Mouse (Mus musculus) gastrocnemius, postnatal 36 days (tissue): ENCODE data around the gene Tipin. TPM values are rescaled to one million over a fixed set of nuclear protein-coding genes. Genes with fewer than 3 reads are reported as not detected.

ENCODE experiments used
- DNase-seq, 2 experiments: peaks; one replicate each; pipeline ENCODE4 v3.0.0; 2022
- intact Hi-C: fragments of 180-260 bp; cut with DNase I; formaldehyde crosslinking; loops from one replicate; pipeline ENCODE4 v1.15.1; 2025
- long read RNA-seq, 2 experiments: library from polyadenylated mRNA; stranded (forward); transcript quantifications; one replicate each; pipeline ENCODE4 v2.0.0; 2021
- total RNA-seq, 2 experiments: library from RNA; stranded (reverse); gene quantifications; 2 replicates each; pipeline ENCODE4 v1.2.3; 2021

Tipin gene
- total RNA-seq, result 10 to 100 TPM in 1 of 2 experiments, 1 to 10 TPM in 1; 7.1 to 11.0 TPM
- long read RNA-seq, experiment 1, partial matches to known transcripts, result 1 of 11 reads
- long read RNA-seq, experiment 1, other reads (novel, unspliced or antisense), result 9 of 11 reads
- long read RNA-seq, experiment 2, partial matches to known transcripts, result 4 of 25 reads
- long read RNA-seq, experiment 2, other reads (novel, unspliced or antisense), result 17 of 25 reads

DNA sequence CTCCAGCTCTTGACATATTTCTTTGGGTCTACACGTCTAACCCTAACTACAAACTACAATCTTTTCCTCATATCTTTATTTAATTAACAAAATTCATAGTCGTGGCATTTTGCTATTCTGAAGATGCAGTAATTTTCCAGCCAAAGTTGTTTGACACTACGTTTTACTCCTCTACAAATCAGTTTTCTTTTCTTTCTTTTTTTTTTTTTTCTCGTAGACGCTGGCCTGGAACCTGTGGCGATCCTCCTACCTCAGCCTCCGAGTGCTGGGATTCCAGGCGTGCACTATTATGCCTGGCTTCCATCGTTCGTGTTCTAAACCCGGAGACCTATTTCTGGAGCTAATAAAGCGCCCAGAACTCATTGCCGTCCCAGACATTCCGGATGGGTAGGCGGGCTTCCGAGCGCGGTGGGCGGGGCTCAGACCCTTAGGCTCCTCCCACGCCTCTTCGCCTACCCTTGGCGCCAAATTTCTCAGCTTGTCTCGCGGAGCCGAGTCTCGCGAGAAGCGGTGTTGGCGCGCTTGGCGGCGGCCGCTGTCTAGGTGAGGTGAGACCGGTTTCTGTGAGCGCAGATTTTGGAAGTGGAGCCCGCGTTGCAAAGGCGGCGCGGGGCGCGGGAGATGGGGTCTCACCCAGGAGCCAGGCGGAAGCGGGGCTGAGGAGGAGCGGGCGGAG is at the start of gene Tipin:
Tipin (plus strand) TSS at position 477 of the 676 bp plus-strand sequence.
- DNase-seq, result peak; percentile 94 to 95
- intact Hi-C loops, result no loop called here

DNA sequence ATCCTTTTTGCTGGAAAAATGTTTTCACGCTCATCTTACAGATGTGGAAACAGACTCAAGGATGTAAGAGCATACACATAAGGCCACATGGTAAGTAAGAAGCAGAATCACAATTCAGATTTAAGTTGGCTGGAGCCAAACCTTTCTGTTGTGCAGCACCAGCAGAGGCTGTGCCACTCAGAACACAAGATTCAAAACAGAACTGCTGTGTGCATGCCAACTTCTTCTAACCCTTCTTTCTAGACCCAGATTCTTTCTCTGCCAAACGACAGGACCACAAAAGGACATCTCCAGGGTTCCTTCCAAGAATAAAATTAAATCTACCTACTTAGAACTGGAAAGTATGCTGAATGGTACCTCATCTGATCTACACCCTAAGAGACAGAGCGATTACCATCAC is 49.7 kb upstream of the Tipin start:
- intact Hi-C loops, result no loop called here

DNA sequence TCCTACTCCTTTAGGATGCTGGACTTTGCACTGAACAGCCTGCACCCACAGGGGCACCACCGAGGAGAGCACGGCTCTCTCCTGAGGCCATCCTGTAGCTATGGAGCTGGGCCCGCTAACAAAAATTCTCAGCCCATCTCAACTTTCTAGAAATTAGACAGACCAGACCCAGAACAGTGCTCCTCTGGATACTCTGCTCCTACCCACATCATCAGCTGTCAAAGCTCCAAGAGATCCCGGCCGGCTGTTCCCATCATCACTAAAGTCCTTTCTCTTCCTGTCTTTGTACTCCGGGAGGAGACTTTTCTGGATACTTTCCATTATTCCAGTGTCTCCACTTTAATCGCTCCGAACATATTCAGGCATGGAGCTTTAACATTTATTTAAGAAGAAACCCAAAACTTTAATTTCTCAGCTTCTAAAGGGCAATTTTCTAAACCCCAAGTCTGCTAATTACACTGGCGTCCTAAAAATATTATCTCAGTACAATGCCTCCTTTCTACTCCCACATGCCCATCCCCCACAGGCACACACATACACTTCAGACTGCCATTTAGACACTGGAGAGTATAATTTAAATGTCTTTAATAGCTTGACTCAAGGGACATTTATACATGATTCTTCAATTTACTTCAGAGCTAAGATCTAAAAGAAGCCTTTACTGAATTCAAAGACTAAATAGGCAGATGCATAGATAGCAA is 49.0 kb upstream of the Tipin start:
- intact Hi-C loops, result no loop called here
- peak in 1 of 2 experiments; percentile 13 for DNase-seq

More for the DNA sequence above, 49.7 kb upstream of the Tipin start:
- DNase-seq, result no peak

DNA sequence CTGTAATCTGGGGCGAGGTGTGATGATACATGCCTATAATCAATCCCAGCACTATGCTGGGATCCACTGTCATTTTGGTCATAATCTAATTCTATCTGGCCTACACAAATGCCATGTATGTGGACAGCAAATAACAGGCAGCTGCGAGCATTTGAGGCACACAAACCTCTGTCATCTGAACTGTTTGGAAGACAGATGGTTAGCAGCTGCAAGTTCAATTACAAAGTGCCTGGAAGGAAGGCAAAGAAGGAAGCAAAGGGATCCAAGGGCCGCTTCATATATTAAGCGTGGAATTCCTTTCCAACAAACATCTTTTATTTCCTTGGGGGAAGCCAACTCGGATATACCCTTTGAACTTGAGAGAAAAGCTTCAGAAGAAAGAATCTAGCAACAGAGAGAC is 47.7 kb upstream of the Tipin start:
- DNase-seq, result no peak
- intact Hi-C loops, result no loop called here

DNA sequence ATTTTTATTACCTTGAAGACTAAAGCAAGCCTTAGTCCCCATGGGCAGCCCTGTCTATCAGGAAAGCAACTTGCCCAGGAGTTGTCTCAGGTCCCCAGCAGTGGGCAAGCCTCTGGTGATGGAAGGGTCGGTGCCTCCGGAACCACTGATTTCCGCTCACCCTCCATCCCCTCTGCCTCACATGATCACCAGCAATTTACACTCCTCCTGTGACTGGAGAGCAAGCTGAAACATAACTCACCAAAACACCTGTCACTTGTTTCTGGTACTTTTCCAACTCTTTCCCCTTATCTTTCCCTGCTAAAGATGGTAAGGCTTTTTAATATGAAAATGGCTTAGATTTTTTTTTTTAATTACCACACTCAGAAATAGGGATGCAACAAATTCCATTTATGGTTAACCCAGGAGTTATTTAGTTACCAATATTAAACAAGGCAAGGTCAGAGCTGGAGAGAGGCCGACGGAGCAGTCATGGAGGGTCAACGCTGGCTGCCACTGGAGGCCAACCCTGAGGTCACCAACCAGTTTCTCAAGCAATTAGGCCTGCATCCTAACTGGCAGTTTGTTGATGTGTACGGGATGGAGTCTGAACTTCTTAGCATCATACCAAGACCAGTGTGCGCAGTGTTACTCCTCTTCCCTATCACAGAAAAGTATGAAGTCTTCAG is 46.5 kb upstream of the Tipin start, which contains the start of gene Uchl4:
Uchl4 (plus strand) TSS at position 434 of the 668 bp plus-strand sequence.
- no peak for DNase-seq
- intact Hi-C loops, result no loop called here

DNA sequence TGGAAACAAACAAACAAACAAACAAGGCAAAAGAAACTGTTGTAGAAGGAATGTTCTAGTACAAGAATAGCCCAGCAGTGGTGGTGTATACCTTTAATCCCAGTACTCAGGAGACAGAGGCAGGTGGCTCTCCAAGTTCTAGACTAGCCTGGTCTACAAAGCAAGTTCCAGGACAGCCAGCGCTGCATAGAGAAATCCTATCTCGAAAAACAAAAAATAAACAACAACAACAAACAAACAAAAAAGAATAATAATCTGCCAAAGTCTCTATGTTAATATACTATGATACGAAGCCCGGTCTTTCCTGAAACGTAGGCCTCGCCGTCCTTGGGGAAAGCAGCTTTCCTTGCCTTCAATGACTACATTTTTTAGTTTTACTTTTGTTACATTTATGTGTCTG is 45.3 kb upstream of the Tipin start:
- intact Hi-C loops, result no loop called here
- DNase-seq, result no peak

DNA sequence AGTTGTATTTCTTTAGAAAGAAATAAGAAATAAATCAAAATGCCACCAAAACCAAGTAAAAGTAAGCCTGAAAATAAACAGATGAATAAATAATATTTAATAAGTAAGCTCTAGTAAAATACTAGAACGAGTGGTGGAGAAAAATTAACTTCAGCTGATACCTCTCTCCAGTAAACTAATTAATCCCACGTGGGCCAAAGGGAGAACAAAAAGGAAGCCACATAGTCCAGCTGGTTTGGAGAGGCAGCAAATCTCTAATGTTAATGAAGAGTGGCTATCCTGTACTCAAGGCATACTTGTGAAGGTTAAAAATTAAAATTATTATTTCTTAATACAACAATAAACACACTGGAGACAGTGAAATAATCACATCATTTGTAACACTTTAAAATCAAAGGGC is 41.3 kb upstream of the Tipin start:
- intact Hi-C loops, result no loop called here
- no peak for DNase-seq

DNA sequence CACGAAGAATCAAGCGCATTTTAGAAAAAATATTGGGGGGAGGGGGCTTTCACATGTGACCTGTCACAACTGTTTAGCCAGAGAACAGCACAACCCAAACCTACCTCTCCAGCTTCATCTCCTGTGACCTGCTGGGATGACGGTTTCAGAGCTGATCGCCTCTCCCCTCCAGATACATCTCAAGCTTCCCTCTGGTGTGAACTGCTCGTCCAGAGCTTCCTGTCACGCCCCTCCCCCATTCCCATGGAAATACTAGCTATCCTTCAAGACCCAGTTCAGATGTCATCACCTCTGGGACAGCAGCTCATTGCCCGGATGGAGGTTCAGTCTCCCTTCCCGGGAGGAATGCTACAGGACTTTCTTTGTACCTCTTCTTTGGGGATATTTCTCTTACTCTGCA is 40.7 kb upstream of the Tipin start:
- DNase-seq, result no peak
- intact Hi-C loops, result no loop called here

DNA sequence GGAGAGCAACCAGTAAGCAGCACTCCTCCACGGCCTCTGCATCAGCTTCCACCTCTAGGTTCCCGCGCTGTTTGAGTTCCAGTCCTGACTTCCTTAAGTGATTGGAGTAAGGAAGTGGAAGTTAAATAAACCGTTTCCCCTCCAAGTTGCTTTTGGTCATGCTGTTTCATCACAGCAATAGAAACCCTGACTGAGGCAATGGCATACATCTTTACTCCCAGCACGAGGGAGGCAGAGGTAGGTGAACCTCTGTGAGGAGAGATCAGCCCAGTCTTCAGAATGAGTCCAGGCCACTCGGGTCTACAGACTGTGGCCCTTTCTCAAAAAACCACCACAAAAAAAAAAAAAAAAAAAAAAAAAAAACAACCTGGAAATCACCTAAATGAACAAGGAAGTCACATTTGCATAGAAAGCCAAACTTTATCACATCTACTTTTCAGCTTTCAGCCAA is 39.0 kb upstream of the Tipin start:
- DNase-seq, result no peak
- intact Hi-C loops, result no loop called here

DNA sequence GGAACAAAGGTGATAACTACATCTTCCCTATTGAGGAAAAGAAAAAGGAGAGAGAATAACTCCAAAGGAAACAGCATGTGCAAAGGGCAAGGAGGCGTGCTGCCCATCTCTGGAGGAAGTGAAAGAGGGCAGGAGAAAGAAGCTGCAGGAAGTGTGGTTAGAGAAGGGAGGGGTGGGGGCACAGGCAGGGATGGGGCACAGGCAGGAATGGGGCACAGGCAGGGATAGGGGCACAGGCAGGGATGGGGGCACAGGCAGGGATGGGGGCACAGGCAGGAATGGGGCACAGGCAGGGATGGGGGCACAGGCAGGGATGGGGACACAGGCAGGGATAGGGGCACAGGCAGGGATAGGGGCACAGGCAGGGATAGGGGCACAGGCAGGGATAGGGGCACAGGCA is 32.0 kb upstream of the Tipin start:
- intact Hi-C loops, result no loop called here
- no peak for DNase-seq

DNA sequence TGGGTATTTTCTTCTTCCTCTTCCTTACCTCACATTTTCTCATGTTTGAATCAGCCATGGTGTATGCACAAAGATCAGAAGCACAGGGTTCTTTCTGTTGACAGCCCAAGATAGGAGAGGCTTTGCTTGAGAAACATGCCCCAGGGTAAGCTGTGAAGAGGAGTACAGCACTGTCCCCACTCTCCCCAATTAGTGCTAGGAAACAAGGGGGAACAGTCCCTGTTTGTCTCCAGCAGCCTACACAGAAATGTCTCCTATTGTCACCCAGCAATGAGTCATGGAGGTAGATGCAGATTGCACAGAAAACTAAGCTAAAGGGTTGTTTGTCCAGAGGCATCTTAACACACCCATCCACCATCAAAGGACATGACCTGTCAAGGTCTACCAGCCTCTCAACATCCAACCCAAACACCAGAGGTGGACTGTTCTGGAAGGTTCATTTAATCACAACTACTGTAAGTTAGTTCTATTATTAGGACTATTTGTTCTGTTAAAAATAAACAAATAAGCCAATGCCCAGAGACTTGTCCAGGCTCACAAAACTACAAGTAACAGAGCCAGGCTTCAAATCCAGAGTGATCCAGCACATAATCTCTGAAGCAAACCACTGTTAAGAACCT is 31.2 kb upstream of the Tipin start:
- no peak for DNase-seq
- intact Hi-C loops, result loop anchor here (5.0 kb wide), 1 partner anchor 128 kb away; no protein-coding TSS in a partner anchor

DNA sequence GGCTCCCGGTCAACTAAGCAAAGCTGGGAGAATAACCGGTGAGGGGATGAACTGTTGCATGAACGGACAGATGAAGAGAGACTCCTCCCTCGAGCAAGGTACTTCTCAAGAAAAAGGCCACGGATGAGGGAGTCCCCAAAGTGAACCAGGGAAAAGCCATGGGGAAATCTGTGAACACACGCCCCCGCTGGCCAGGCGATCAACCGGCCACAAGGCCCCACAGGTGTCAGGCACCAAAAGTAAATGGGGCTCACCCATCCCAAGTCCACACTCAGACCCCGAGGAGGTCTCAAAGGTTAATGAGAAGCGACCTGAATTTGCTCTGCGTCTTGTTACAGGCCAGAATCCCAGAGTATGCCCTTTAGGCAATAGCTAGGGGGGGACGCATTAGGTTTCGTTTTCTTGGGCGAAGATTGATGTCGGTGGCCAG is 28.8 kb upstream of the Tipin start:
- DNase-seq, result peak; percentile 11 to 27
- intact Hi-C loops, result loop anchor here (1.0 to 5.0 kb wide), 2 partner anchors 73 to 130 kb away; partner anchors contain the start of gene Snapc5

DNA sequence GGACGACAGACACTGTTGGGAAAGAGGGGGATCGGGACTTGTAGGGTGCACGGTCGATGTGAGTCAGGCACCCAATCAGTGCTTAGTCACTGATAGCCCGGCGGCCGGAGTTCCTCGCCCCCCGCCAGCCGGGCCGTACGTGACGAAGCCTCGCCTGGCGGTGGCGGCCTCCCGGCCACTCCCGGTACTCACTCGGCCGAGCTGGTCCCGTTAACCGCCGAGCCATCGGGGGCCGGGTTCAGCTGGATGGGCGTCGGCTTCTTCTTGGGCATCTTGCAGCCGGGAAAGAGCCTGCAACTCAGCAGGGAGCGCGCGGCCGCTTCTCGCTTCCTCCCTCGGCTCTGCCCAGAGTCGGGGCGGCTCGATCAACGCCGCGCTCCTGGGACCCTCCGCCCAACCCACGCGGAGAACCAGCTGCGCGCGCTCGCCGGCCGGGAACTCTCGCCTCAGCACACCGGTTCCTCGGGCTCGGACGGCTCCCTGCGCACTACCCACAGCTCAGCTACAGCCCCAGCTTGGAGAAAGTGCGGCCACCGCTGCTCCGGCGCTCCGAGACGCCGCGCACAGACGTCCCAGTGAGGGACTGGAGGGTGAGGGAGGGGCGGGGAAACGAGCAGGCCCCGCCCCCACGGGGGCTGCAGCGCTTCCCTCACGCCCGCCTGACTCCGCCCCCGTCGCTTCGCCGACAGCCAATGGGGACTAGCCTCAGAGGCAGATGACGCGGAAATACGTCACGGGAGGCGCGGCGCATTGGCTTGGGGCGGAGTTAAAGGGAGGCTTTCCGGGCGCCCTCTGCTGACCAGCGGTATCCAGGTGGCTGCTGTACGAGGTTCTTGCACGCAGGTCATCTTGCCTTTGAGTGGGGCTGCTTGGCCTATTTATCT is 28.1 kb upstream of the Tipin start, which contains the start of gene Map2k1:
Map2k1 (minus strand) TSS at position 611 of the 884 bp plus-strand sequence.
- intact Hi-C loops, result loop anchor here (1.0 to 5.0 kb wide), 2 partner anchors 74 to 131 kb away; partner anchors contain the start of gene Snapc5

DNA sequence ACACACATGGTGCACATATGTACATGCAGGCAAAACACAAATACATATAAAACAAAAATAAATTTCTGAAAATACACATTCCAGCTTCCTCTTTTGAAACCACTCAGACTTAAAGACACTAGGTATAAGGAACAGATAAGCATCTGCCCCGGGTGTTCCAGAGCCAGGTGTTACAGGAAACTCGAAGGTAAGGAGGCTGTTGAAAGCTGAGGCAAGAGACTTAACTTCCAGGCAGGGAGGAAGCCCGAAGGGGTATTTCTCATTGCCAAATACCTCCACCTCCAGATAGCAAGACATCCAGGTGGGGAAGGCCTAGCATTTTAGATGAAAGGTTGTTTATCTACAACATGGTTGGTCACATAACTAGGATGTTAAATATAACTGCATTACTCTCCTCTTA is 26.0 kb upstream of the Tipin start:
- intact Hi-C loops, result no loop called here
- no peak for DNase-seq

More for the DNA sequence above, 28.1 kb upstream of the Tipin start, which contains the start of gene Map2k1:
- peak; percentile 99 to 100 for DNase-seq

DNA sequence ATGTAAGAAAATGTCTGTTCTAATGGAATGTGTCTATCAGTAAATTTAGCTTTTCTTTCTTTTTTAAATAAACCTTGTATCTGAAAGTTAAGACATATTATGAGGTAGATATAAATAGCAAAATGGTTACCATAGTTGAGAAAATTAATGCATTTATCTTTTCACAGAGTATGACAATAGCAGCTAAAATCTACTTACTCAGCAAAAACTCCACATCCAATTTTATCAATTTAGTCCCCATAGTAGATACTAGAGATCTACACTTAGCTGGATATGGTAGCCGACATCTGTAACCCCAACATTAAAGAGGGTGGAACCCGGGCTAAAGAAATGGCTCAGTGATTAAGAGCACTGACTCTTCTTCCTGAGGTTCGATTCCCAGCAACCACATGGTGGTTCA is 25.2 kb upstream of the Tipin start:
- DNase-seq, result no peak
- intact Hi-C loops, result no loop called here

DNA sequence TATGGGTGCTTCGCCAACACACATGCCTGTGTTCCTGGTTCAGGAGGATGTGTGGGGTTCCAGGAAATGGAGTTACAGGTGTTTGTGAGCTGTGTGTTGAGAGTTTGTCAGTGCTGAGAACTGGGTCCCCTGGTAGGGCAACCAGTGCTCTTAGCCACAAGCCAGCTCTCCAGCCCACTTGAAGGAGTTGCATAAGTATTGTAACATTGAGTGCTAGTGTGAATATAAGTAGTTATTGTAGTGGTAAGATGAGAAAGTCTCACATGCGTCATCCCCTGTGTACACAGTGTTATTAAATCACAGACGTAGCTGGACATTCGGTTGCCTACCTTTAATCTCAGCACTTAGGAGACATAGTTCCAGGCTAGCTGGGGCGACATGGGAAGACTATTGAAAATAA is 21.5 kb upstream of the Tipin start:
- DNase-seq, result no peak
- intact Hi-C loops, result no loop called here

DNA sequence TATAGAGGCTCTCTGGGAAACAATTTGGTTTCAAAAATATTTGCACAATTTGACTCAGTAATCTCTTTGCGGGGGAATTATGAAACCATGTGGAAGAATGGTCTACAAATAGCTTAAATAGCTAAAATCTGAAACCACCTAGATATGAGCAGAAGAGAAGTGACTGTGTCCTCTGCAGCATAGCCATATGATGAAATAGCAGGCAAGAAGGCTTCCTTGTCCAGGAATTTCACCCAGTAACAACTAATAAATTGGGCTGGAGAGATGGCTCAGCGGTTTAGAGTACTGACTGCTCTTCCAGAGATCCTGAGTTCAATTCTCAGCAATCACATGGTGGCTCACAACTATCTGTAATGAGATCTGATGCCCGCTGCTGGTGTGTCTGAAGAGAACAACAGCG is 20.4 kb upstream of the Tipin start:
- intact Hi-C loops, result no loop called here
- DNase-seq, result no peak

DNA sequence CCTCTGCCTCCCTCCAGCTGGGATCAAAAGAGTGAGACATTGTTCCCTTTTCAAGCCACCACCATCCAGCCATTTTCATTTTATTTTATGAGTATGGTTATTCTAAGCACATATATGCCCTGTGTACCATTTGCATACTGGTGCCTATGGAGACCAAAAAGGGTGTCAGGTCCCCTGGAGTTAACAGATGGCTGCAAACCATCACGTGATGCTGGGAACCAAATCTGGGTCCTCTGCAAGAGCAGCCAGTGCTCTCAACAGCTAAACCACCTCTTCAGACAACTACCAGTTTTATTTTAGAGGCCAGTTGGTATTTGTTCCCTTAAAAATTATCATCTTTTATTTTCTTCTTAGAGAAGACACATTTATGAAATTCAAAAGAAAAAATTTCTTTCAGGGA is 16.6 kb upstream of the Tipin start:
- no peak for DNase-seq
- intact Hi-C loops, result no loop called here

DNA sequence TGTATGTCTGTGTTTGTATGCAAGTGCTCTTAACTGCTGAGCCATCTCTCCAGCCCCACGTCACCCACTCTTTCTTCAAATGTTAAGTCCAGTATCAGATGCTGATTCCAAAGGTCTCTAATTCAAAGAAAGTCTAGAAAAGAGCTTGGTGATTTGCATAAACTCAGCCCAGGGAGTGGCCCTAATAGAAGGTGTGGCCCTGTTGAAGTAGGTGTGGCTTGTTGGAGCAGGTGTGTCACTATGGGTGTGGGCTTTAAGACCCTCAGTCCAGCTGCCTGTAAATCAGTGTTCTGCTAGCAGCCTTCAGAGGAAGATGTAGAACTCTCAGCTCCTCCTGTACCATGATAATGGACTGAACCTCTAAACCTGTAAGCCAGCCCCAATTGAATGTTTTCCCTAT is 14.2 kb upstream of the Tipin start:
- intact Hi-C loops, result no loop called here
- no peak for DNase-seq
